Mouse (Mus musculus) B cell, adult 2 months (primary cell): ENCODE measurements around the gene Ranbp9.

Experiments
- DNase-seq, 2 experiments: peaks; one replicate each; pipeline ENCODE4 v3.0.0; 2022

The Ranbp9 gene

GRCm38 (mm10) chr13:43447721-43448120, 33.4 kb downstream of the Ranbp9 start:
- DNase-seq = no peak

- DNase-seq = no peak
These were observed 35.3 kb downstream of the Ranbp9 start for GRCm38 (mm10) chr13:43445754-43446153.

GRCm38 (mm10) chr13:43444717-43445116, 36.4 kb downstream of the Ranbp9 start:
- DNase-seq = no peak

- DNase-seq = no peak
These were observed 37.4 kb downstream of the Ranbp9 start for GRCm38 (mm10) chr13:43443706-43444105.

- no peak for DNase-seq
These were observed 38.5 kb downstream of the Ranbp9 start for GRCm38 (mm10) chr13:43442551-43442950.

GRCm38 (mm10) chr13:43440376-43440775, 40.7 kb downstream of the Ranbp9 start:
- no peak for DNase-seq

GRCm38 (mm10) chr13:43433395-43433794, 47.7 kb downstream of the Ranbp9 start:
- no peak for DNase-seq

GRCm38 (mm10) chr13:43428436-43428835, 52.6 kb downstream of the Ranbp9 start:
- no peak for DNase-seq

- no peak for DNase-seq
These were observed 65.8 kb downstream of the Ranbp9 start for GRCm38 (mm10) chr13:43415249-43415648.

- DNase-seq = no peak
These were observed 67.5 kb downstream of the Ranbp9 start for GRCm38 (mm10) chr13:43413611-43414010.

GRCm38 (mm10) chr13:43412311-43412710, 68.8 kb downstream of the Ranbp9 start:
- no peak for DNase-seq

- DNase-seq = peak; percentile 60 to 69
These were observed 81.5 kb downstream of the Ranbp9 start for GRCm38 (mm10) chr13:43399576-43399975.

GRCm38 (mm10) chr13:43398297-43399080, 82.6 kb downstream of the Ranbp9 start, which contains the start of gene Nol7:
TSS of gene Nol7 (plus strand) at chr13:43398390.
- peak; percentile 96 to 97 for DNase-seq

- DNase-seq = no peak
These were observed 83.3 kb downstream of the Ranbp9 start for GRCm38 (mm10) chr13:43397700-43398296.

GRCm38 (mm10) chr13:43385321-43385720, 95.8 kb downstream of the Ranbp9 start:
- no peak for DNase-seq

- DNase-seq = no peak
These were observed 101.1 kb downstream of the Ranbp9 start for GRCm38 (mm10) chr13:43379989-43380388.

- DNase-seq = no peak
These were observed 106.1 kb downstream of the Ranbp9 start for GRCm38 (mm10) chr13:43374918-43375432.

- DNase-seq = no peak
These were observed 106.9 kb downstream of the Ranbp9 start for GRCm38 (mm10) chr13:43374205-43374604.

- peak in 1 of 2 experiments; percentile 8 for DNase-seq
These were observed 108.2 kb downstream of the Ranbp9 start for GRCm38 (mm10) chr13:43372892-43373291.

- no peak for DNase-seq
These were observed 111.0 kb downstream of the Ranbp9 start for GRCm38 (mm10) chr13:43370063-43370462.

GRCm38 (mm10) chr13:43365825-43366184, 115.3 kb downstream of the Ranbp9 start:
- DNase-seq = no peak

- peak; percentile 94 for DNase-seq
These were observed 115.9 kb downstream of the Ranbp9 start, which contains the start of gene Sirt5 for GRCm38 (mm10) chr13:43364985-43365824. TSS of gene Sirt5 (plus strand) at chr13:43365496.

GRCm38 (mm10) chr13:43362353-43362752, 118.7 kb downstream of the Ranbp9 start:
- DNase-seq = no peak
